Comparison of ENCODE assay signal across 8 mouse cellular contexts in the genomic region with DNA sequence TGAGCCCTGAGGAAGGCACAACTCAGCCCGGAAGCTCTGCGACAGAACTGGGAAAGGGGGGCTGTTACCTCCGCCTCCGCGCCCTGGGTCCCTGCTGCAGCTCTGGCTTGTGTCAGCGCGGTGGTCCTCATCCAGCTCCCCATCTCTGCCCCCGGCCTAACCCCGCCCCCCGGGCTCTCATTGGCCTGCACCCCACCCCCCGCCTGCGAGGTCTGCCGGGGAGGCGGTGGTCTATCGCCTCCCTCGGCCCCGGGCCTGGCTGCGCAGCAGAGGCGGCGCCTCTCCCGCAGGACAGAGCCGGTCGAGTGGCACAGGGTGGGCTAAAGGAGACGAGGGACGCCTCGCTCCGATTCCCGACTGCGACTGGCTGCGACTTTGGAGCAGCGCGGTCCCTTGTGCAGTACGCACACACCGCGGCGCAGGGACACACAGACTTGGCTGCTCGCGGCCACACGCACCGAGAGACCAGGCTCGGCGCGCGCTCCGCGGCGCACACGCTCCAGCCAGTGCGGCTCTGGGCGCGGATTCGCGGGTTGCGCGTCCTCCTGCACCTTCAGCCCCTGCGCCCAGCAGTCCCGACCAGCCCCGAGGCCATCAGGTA. TPM values are rescaled to one million over a fixed set of nuclear protein-coding genes. Genes with fewer than 3 reads are reported as not detected.
DNase-seq lines count a peak whose midpoint lies in the region; ATAC-seq and TF ChIP-seq lines count a peak whose summit lies in the region.

Adcyap1r1 (plus strand) TSS at position 208 of the 601 bp plus-strand sequence.

- no peak for TF ChIP-seq CTCF in cerebellum, adult 2 months (IDR thresholded peaks at IDR 0.05; ENCODE audit: borderline replicate concordance, insufficient read depth, low read depth, low read length)
- 0 out of 2 replicates have a peak, but pooled peaks have one; percentile 5 for TF ChIP-seq CTCF in forebrain, postnatal 0 days (IDR thresholded peaks at IDR 0.05; ENCODE audit: low read depth)
- no peak for TF ChIP-seq CTCF in hindbrain, postnatal 0 days (IDR thresholded peaks at IDR 0.05; ENCODE audit: low read depth)

- H3K9ac ChIP-seq in forebrain, postnatal 0 days: peak within 1 kb of the TSS; percentile 92
- peak within 1 kb of the TSS; percentile 91 for H3K9ac ChIP-seq in hindbrain, postnatal 0 days (replicated peaks; ENCODE audit: low read length)
- H3K9ac ChIP-seq in limb, embryonic 15.5 days: peak within 1 kb of the TSS; percentile 42; the same call in 1 of the 2 replicates

- H3K4me2 ChIP-seq in forebrain, postnatal 0 days (ENCODE audit: low read depth): peak within 1 kb of the TSS; percentile 92
- H3K4me2 ChIP-seq in hindbrain, postnatal 0 days (ENCODE audit: low read depth, low read length): peak within 1 kb of the TSS; percentile 90
- H3K4me2 ChIP-seq in limb, embryonic 15.5 days: peak within 1 kb of the TSS; percentile 93

- peak within 1 kb of the TSS; percentile 79 for H3K27ac ChIP-seq in cerebellum, adult 2 months (ENCODE audit: insufficient read depth, low read length)
- peak within 1 kb of the TSS; percentile 86 for H3K27ac ChIP-seq in forebrain, postnatal 0 days (ENCODE audit: low read depth, low read length)
- peak within 1 kb of the TSS; percentile 89 for H3K27ac ChIP-seq in hindbrain, postnatal 0 days
- H3K27ac ChIP-seq in limb, embryonic 15.5 days: no peak within 1 kb of the TSS

- peak; percentile 50 for TF ChIP-seq POLR2A in cerebellum, adult 2 months (IDR thresholded peaks at IDR 0.05; ENCODE audit: borderline replicate concordance, insufficient read depth, low read length)

- peak; percentile 92 for ATAC-seq in forebrain, postnatal 0 days
- peak; percentile 91 for ATAC-seq in hindbrain, postnatal 0 days
- ATAC-seq in limb, embryonic 15.5 days (ENCODE audit: insufficient number of reproducible peaks, low FRiP score, low TSS enrichment, low read depth): peak; percentile 36; the same call in 1 of the 2 replicates

- DNase-seq in heart, adult 11 months: peak; percentile 96
- DNase-seq in heart, postnatal 25 days (ENCODE audit: low spot score): no peak
- DNase-seq in cerebellum, adult 2 months: peak; percentile 80 to 86
- DNase-seq in forebrain, postnatal 0 days: peak; percentile 87
- peak; percentile 91 for DNase-seq in hindbrain, postnatal 0 days (ENCODE audit: low spot score)
- peak; percentile 76 for DNase-seq in right cerebral cortex, adult 18-20 months
- DNase-seq in spleen, postnatal 4 days (ENCODE audit: low spot score in 2 of 2): no peak

- WGBS in cerebellum, adult 2 months: 1% methylated on average over 58 of the region's 58 CpGs
- WGBS in forebrain, postnatal 0 days: 2% methylated on average over 57 of the region's 58 CpGs
- under 1% methylated on average over 51 of the region's 58 CpGs for WGBS in hindbrain, postnatal 0 days
- WGBS in limb, embryonic 15.5 days: under 1% methylated on average over 58 of the region's 58 CpGs

- H3K4me1 ChIP-seq in cerebellum, adult 2 months (ENCODE audit: control insufficient read depth, insufficient read depth, low read length): peaks cover 31% of the 10 kb centered on the region
- peaks cover 20% of the 10 kb centered on the region for H3K4me1 ChIP-seq in forebrain, postnatal 0 days (ENCODE audit: insufficient read depth)
- peaks cover 25% of the 10 kb centered on the region for H3K4me1 ChIP-seq in hindbrain, postnatal 0 days (ENCODE audit: insufficient read depth, low read length)
- peaks cover 12% of the 10 kb centered on the region for H3K4me1 ChIP-seq in limb, embryonic 15.5 days

- intact Hi-C loops in heart, postnatal 25 days (cut with DNase I): loop anchor here (5.0 kb wide), 1 partner anchor 50 kb away; no protein-coding TSS in a partner anchor

- no peaks in the 10 kb centered on the region for H3K9me3 ChIP-seq in forebrain, postnatal 0 days (ENCODE audit: low read length)
- no peaks in the 10 kb centered on the region for H3K9me3 ChIP-seq in hindbrain, postnatal 0 days (ENCODE audit: low read length)
- no peaks in the 10 kb centered on the region for H3K9me3 ChIP-seq in limb, embryonic 15.5 days

- no peaks in the 10 kb centered on the region for H3K27me3 ChIP-seq in cerebellum, adult 2 months (ENCODE audit: control insufficient read depth, insufficient read depth, low read length)
- H3K27me3 ChIP-seq in forebrain, postnatal 0 days (ENCODE audit: insufficient read depth, low read length): no peaks in the 10 kb centered on the region
- no peaks in the 10 kb centered on the region for H3K27me3 ChIP-seq in hindbrain, postnatal 0 days (ENCODE audit: insufficient read depth, low read length)
- H3K27me3 ChIP-seq in limb, embryonic 15.5 days: peaks cover 58% of the 10 kb centered on the region

- H3K36me3 ChIP-seq in forebrain, postnatal 0 days (ENCODE audit: insufficient read depth): no peaks in the 10 kb centered on the region
- H3K36me3 ChIP-seq in hindbrain, postnatal 0 days (ENCODE audit: insufficient read depth, low read length): no peaks in the 10 kb centered on the region
- H3K36me3 ChIP-seq in limb, embryonic 15.5 days: no peaks in the 10 kb centered on the region

- peak within 1 kb of the TSS; percentile 76 for H3K4me3 ChIP-seq in cerebellum, adult 2 months (replicated peaks; ENCODE audit: insufficient read depth, low read depth, low read length)
- peak within 1 kb of the TSS; percentile 75 for H3K4me3 ChIP-seq in forebrain, postnatal 0 days (ENCODE audit: low read depth, low read length)
- H3K4me3 ChIP-seq in hindbrain, postnatal 0 days (ENCODE audit: low read length): peak within 1 kb of the TSS; percentile 71
- peak within 1 kb of the TSS; percentile 50 for H3K4me3 ChIP-seq in limb, embryonic 15.5 days

RNA-seq across cellular contexts. Expression of gene Adcyap1r1, which starts in this region (rescaled TPM):
- total RNA-seq in heart, postnatal 25 days (2021): 1 to 10 TPM; 5.1 to 5.4 TPM
- polyA plus RNA-seq in cerebellum, adult 2 months (2012; rRNA removed): 71.6 and 77.6 TPM in 2 replicates
- 91.8 and 120 TPM in 2 replicates for total RNA-seq in forebrain, postnatal 0 days (2014; rRNA removed)
- polyA plus RNA-seq in forebrain, postnatal 0 days (2015; fragmentation: Nextera tagmentation; extraction: Ambion mirVana): 30.3 and 43.4 TPM in 2 replicates
- 236 and 269 TPM in 2 replicates for total RNA-seq in hindbrain, postnatal 0 days (2014; rRNA removed)
- 67.1 and 72.2 TPM in 2 replicates for polyA plus RNA-seq in hindbrain, postnatal 0 days (2015; fragmentation: Nextera tagmentation; extraction: Ambion mirVana)
- polyA plus RNA-seq in limb, embryonic 15.5 days (2015; fragmentation: Nextera tagmentation; extraction: Ambion mirVana): 1.4 and 2.1 TPM in 2 replicates

Comparison
In these comparisons a context has a peak if more than half of its experiments do, and no peak if none do; other contexts are left out.
1. RNA of gene Adcyap1r1 (total RNA-seq): 236 to 269 TPM in hindbrain, postnatal 0 days and 91.8 to 120 TPM in forebrain, postnatal 0 days; 5.1 to 5.4 TPM in heart, postnatal 25 days; every median in the first group is over 10 times any median in the second.
2. RNA of gene Adcyap1r1 (polyA plus RNA-seq): 71.6 to 77.6 TPM in cerebellum, adult 2 months, 67.1 to 72.2 TPM in hindbrain, postnatal 0 days and 30.3 to 43.4 TPM in forebrain, postnatal 0 days; 1.4 to 2.1 TPM in limb, embryonic 15.5 days; every median in the first group is over 10 times any median in the second.
3. DNase-seq: peak in heart, adult 11 months (single experiment), cerebellum, adult 2 months (2 of 2), forebrain, postnatal 0 days (single experiment), hindbrain, postnatal 0 days (single experiment) and right cerebral cortex, adult 18-20 months (single experiment); none in heart, postnatal 25 days (single experiment) and spleen, postnatal 4 days (0 of 2).
4. ATAC-seq: peak in every context shown above with its lines; median percentile 92 in forebrain, postnatal 0 days; 91 in hindbrain, postnatal 0 days; 36 in limb, embryonic 15.5 days.
5. H3K9ac ChIP-seq: peak in every context shown above with its lines; median percentile 92 in forebrain, postnatal 0 days; 91 in hindbrain, postnatal 0 days; 42 in limb, embryonic 15.5 days.
6. Peak in every context shown above with its lines, with median percentiles within 50 percentile points of each other: H3K4me3 ChIP-seq and H3K4me2 ChIP-seq.